Mouse (Mus musculus): ENCODE data around the gene Ap1m2.
A peak's percentile ranks its signal among the peaks of the same experiment; 100 is the strongest.
"Not testable (repeated sequence)": the region's sequence is repeated elsewhere in the genome, so short reads cannot be mapped to it uniquely, and the experiment has no call there.

Ap1m2 gene

DNA sequence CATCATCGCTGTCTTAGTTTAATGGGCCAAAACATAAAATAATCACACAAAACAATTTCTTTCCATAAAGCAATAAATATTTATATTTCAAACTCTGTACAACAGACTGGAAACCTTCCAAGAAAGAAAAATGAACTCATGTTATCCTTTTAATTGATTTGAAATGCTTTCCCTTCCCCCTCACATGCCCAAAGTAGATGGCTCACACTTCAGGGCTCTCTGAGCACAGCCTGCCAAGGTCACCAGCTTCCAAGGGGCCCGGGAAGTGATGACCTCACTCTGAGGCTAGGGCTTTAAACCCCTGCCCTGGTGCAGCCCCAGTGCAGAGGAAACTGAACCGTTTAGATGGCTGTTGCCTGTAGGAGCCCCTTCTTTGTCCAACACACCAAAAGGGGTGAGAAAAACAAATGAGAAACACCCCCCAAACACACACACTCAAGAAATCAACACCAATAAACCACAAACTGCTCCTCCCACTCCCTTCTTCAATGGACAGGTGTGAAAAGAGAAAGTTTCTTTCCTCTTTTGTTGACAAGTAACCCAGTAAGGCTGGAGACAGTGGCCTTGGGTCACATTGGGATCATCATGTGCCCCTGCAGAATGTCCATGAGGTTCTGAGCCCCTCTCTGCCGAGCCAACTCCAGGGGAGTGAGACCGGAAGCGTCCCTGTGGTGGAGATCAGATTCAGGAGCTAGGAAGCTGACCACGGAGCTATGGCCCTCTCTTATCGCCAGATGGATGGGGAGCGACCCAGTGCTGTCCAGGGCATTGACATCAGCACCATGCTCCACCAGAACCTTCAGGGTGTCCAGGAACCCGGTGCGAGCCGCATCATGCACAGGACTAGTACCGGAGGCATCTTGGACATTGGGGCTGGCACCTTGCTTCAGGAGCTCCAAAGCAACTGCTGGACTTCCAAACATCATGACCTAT, 23.5 kb downstream of the Ap1m2 start:
- no peak for DNase-seq

GRCm38 (mm10) chr9:21287571-21288402, 24.4 kb downstream of the Ap1m2 start, which contains the start of gene Kri1:
TSS of gene Kri1 (minus strand) at chr9:21287969.
- DNase-seq, result peak; percentile 99

DNA sequence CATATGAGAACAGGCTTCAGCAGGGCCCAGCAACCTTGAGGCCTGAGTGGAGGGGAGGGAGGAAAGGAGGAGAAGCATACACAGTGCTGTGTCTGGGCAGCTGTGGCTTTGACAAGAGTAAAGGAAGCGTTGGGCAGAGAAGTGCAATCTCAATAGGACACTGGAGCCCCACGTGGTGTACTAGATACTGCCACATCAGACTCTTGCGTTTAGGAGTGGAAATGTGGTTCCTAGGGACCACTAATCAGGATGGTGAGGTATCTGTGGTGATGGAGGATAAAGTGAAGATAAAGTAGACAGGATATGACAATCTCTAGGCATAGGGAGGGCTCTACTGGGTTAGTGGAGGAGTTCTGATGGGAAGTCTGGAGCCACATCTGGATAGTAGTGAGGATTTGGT, 25.4 kb downstream of the Ap1m2 start:
- no peak for DNase-seq

GRCm38 (mm10) chr9:21283994-21284393, 28.1 kb downstream of the Ap1m2 start:
- no peak for DNase-seq

GRCm38 (mm10) chr9:21283591-21283990, 28.5 kb downstream of the Ap1m2 start:
- DNase-seq, result no peak

GRCm38 (mm10) chr9:21277776-21278175, 34.4 kb downstream of the Ap1m2 start:
- no peak for DNase-seq

- DNase-seq, result no peak
Measured at GRCm38 (mm10) chr9:21276307-21276706, 35.8 kb downstream of the Ap1m2 start.

GRCm38 (mm10) chr9:21275727-21276126, 36.4 kb downstream of the Ap1m2 start:
- DNase-seq, result no peak

GRCm38 (mm10) chr9:21275013-21275710, 37.0 kb downstream of the Ap1m2 start:
- no peak for DNase-seq

GRCm38 (mm10) chr9:21274336-21274735, 37.8 kb downstream of the Ap1m2 start:
- no peak for DNase-seq

- no peak for DNase-seq
Measured at GRCm38 (mm10) chr9:21273520-21274228, 38.5 kb downstream of the Ap1m2 start.

DNA sequence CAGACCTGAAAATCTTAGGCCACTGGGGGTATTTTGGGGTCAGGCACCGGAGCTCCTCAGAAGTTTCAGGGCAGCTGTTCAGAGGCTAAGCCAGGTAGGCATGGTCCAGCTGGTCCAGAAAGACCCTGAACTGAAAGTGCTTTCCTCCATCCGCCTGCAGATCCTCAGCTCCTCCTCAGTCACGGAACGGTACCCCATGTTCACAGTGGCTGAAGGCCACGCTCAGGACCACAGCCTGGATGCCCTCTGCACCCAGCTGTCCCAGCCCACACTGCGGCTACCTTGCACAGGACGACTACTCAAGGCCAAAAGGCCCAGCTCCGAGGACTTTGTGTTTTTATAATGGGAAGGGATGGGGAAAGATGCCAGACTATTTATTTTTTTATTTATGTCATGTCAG, 39.0 kb downstream of the Ap1m2 start:
- no peak for DNase-seq

DNA sequence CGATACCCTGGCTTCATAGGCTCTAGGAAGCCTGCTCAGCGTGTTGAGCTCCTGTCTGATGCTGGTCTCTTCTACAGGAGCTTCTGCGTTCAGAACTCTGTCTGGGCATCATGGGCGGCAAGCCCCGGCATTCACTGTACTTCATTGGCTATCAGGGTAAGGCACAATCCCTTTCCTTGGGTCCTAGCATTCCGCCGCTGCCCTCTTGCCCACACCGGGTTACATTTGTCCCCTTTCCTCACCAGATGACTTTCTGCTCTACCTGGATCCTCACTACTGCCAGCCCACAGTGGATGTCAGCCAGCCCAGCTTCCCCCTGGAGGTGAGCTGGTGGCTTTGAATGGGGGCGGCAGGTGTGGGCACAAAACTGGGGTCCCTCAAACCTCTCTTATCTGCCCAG, 39.7 kb downstream of the Ap1m2 start:
- no peak for DNase-seq

- DNase-seq, result not testable (repeated sequence)
Measured at GRCm38 (mm10) chr9:21269590-21269989, 42.5 kb downstream of the Ap1m2 start.

DNA sequence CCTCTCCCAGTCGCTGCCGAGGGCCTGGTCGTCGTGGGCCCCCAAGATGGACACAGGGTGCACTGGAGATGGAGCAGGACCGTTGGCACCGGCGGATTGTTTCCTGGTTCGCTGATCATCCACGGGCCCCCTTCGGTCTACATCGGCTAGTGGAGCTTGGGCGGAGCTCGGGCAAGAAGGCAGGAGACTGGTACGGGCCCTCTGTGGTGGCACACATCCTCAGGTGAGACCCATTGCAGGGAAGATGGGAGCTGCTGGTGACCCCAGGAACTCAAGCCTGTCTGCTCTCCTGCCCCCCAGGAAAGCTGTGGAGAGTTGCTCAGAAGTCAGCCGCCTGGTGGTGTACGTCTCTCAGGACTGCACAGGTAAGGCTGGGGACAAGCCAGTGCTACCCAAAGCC, 43.8 kb downstream of the Ap1m2 start:
- DNase-seq, result no peak

DNA sequence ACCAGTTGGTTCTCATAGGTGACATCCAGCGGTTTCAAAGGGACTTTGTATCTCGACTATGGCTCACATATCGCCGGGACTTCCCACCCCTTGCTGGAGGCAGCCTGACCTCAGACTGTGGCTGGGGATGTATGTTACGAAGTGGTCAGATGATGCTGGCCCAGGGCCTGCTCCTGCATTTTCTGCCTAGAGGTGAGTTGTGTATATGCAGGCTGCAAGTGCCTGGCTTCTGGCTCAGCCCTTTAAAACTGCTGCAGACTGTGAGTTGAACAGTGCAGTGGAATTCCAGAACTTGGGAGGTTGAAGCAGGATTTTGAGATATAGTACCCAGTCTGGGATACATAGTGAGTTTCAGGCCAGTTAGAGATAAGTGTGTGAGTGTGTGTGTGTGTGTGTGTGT, 45.2 kb downstream of the Ap1m2 start:
- no peak for DNase-seq

DNA sequence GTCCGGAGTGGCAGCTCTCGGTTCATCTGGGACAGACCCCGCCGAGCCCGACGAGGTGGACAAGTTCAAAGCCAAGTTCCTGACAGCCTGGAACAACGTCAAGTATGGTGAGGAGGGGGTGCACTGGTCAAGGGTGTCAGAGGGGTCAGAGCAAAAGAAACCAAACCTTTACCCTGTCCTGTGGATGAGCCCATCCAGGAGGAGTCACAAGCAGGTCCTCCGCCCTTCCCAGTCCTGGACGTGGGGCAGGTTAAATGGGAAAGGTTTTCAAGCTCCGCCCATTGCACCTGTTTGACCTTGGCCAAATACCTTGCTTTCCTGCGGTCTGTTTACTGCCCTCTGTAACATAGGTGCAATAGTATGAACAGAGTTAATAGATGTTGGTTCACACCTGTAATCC, 46.5 kb downstream of the Ap1m2 start:
- DNase-seq, result peak; percentile 79

DNA sequence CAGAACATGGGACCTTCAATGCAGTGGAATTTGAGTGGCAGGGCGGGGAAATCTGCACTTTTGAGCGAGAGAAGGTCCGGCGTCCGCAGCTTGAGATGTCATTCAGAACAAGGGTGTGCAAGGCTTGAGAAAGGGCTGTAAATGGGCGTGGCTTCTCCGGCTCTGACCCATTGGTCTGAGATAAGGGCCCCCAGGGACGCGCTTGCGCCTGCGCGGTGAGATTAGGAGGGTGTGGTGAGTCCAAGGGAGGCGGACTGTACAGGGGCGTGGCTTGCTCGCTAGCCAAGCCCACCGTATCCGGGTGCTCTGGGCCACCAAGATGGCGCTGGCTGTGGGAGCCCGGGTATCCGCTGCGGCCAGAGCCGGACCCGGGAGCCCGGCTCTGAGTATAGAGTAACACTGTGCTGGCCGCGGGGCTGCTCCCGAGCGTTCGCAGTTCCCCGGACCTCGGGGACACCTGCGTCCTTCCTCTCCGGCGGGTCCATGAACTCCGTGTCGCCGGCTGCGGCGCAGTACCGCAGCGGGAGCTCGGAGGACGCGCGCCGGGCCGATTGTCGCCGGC, 47.1 kb downstream of the Ap1m2 start, which contains the start of gene Atg4d:
Gene Atg4d (plus strand): TSS at position 294 of the 562 bp plus-strand sequence.
- DNase-seq, result peak; percentile 99

GRCm38 (mm10) chr9:21264272-21264999, 47.7 kb downstream of the Ap1m2 start:
- no peak for DNase-seq

- no peak for DNase-seq
Measured at GRCm38 (mm10) chr9:21261831-21262230, 50.3 kb downstream of the Ap1m2 start.

GRCm38 (mm10) chr9:21260491-21261040, 51.6 kb downstream of the Ap1m2 start:
- no peak for DNase-seq

Measured in kidney, adult 11 months (tissue).